Mouse (Mus musculus) kidney, adult 18-20 months (tissue): ENCODE data around the gene Usp11.

Experiments
- DNase-seq: peaks from one replicate; pipeline ENCODE4 v3.0.0; 2021

Gene Usp11

GRCm38 (mm10) chrX:20703741-20704290 is at the start of gene Usp11:
Gene Usp11, plus strand, starts transcription at chrX:20703906.
- DNase-seq: no peak

DNA sequence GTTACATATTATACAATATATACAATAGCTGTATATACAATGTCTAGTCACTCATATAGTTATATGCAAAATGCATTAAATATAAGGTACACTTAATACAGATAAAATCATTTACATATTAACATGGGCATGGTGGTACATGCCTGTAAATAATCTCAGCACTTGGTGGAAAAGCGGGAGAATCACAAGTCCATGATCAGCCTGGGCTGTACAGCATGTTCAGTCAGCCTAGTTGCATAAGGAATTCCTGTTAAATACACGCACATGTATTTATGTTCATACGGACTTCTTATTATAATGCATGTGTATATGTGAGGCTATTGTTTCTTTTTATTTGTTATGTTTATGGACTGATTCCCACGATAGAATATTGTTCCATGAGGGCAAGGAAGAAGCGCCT is 46.1 kb upstream of the Usp11 start:
- no peak for DNase-seq

- peak; percentile 68 for DNase-seq
These were observed 45.6 kb upstream of the Usp11 start, which contains the start of gene Uba1 for GRCm38 (mm10) chrX:20658026-20658652. Gene Uba1, plus strand, starts transcription at chrX:20658326.

DNA sequence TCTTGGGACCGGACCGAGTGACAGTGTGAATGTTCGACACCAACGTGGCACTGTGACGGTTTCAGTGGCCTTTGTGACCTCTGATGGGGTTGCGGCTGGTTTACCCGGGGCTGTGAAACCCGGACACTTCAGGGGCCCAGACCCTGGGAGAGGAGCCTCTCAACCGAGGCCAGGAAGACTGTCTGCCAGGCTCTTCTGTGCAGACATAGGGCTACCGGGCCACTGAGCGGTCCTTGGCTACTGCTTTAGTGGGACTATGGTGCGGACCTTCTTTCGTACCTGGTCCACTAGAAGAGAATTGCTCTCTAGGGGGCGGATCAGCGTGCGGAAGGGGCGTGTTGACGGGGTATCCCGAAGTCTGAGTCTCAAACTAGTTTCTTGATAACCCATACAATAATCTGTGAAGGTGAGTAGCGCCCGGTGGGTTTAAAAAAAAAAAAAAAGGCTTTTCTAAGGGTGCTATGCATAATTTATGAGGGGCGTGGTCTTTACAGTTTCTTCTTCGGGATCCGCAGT is 44.8 kb upstream of the Usp11 start:
- DNase-seq: peak; percentile 15

DNA sequence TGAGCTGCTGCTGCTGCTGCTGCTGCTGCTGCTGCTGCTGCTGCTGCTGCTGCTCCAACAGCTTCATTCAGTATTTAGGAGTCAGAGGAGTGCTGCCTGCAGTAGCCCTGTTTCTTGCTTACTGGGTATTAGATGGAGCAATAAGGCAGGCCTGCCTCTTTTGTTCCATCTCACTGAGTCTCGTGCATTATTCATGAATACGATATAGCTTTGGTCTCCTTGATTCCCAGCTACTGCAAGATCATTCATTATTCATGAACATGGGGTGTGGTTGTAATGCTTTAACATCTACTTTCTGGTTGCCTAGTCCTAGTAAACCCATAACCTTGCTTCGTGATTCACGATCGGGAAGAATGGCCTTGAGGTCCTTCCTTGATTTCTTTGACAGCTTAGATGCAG is 41.4 kb upstream of the Usp11 start:
- no peak for DNase-seq

DNA sequence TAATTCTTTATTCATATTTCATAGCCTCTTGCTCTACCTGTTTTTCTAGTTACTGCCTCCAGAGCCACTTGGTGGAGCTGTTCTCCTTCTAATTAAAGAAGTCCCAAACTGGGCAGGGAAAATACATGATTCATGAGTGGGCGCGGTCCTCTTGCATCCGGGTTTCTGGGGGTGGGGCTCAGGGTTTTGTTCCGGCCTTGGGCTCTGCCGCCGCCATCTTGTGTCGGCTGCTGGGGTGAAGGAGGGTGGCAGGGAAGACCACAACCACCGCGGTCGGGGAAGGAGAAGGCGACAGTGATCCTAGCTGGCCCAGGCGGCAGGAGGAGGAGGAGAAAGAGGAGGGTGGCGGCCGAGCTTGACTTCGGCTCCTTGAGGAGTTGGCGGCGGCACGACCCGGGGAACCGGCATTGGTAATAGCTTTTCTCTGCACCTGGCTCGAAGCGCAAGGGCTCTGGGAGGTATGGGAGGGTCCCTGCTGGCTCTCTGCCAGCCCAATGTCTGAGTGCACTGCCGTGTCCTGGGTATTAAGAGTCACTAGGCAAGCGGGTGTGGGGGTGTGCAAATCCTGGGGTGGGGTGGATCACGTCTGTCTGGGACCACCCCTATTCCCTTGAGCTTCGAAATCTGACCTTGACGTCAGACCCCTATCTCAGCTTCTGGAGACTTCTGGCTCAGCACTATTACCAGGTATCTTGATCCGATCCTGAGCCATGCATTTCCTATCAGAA is 40.8 kb upstream of the Usp11 start:
- DNase-seq: peak; percentile 83

GRCm38 (mm10) chrX:20663444-20663790 is 40.3 kb upstream of the Usp11 start:
- peak; percentile 29 for DNase-seq

GRCm38 (mm10) chrX:20687519-20688067 is 16.1 kb upstream of the Usp11 start, which contains the start of gene Cdk16:
Gene Cdk16, plus strand, starts transcription at chrX:20687954.
- no peak for DNase-seq

DNA sequence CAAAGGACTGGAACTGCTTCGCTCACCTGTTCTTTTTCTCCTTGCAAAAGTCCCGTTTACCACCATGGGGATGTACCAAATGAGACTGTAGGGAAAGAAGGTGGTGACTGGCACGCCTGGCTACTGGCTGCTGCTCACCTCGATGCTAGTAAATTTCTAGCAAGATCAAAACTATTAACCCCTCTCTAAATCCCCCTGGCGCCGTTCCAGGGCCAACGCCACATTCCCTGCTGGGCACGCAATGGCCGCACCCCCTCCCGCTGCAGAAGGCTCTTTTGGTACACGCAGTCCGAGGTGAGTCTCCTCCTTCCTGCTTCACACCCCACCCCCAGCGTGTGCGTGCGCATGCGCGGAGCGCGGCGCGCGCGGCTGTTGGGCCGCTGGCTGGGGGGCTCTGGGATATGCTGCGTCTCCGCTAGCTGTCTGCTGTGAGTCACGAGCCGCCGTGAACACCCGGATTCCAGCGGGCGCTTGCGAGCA is 15.6 kb upstream of the Usp11 start:
- DNase-seq: peak; percentile 84

DNA sequence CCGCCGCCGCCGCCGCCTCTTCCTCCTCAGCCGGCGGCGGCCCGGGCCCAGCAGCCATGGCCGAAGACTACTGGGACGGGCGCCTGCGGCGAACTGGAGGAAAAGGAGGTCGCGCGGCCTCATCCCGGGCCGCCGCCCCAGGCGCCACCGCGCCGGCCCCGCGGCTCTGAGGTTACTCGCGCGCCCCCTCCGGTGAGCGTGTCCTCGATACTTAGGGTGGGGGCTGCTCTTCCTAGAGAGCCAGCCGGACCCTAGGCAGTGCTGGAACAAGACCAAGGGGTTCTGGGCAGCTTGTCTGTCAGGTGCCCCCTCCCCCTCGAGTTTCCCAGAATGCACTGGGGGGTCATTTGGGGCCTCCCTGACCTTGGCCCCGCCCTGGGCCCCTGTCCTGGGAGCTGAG is 15.1 kb upstream of the Usp11 start:
- peak; percentile 54 for DNase-seq

DNA sequence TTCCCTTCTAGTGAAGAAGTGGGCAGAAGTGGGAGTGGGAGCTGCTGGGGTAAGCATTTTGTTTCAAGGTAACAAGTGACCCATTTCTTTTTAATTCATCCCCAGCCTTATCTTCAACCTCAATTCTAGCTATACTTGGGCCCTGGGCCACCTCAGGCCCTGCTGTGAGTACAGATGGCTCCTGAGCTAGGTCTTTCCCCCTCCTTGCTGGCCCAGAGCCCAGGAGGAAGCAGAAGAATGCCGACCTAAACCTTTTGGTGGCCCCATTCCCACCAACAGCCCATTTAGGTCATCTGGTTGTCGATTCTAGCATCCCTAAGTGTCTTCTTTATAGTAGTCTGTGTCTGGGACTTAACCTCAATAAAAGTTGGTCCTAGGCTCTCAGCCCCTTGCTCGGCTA is 12.1 kb upstream of the Usp11 start:
- DNase-seq: no peak

- no peak for DNase-seq
These were observed 11.1 kb upstream of the Usp11 start for GRCm38 (mm10) chrX:20692616-20693015.

- no peak for DNase-seq
These were observed 7.9 kb upstream of the Usp11 start for GRCm38 (mm10) chrX:20695842-20696241.

- DNase-seq: peak; percentile 74
These were observed 783 bp downstream of the Usp11 start for GRCm38 (mm10) chrX:20704295-20705082.

- no peak for DNase-seq
These were observed 1.3 kb downstream of the Usp11 start for GRCm38 (mm10) chrX:20705083-20705402.

DNA sequence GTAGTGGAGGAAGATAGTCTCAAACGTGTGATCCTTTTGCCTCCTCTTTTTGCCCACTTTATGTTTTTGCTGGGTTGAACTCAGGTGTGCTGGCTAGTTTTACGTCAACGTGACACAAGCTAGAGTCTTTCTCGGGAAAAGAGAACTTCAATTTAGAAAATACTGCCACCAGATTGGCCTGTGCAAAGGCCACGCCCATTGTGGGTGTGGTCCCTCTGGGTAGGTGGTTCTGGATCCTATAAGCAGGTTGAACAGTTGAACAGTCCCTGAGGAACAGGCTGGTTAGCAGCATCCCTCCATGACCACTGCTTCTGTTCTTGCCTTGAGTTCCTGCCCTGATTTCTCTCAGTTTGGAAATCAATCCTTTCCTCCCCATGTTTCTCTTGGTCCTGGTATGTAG is 25.0 kb downstream of the Usp11 start:
- DNase-seq: no peak

GRCm38 (mm10) chrX:20730048-20730447 is 26.3 kb downstream of the Usp11 start:
- peak; percentile 8 for DNase-seq

DNA sequence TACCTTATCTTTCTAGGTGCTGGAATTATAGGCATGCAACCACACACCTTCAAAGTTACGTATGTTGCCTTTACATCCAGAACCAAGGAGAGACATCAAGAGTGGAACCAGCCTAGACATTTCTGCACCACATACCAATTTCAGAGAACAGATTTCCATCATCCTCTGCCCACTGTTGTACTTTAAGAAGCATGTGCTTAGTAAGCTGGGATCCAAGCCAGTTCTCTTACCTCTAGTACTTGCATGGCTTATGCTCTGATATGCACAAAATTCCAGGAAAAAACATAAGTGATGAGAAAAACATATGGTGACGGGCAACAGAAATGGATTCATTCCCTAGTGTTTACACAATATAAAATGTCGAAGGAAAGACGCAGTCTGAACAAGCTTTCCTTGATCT is 32.8 kb downstream of the Usp11 start:
- no peak for DNase-seq

DNA sequence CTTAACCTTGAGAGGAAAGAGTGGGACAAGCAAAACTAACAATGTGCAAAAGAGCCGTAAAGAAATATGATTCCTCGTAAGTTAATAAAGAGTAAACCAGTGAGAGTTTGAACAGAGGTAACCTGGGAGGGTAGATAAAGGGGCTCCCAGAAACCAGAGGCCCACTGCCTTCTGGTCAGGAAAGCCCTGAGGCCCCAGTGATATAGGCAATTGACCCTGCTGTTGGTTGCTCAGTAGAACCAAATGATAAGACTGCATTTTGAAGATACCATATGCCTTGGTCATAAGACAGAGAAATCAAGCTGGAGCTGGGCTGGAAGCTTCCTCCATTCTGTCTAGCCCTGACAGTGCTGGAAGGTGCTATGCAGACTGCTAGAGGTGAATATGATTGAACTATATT is 45.1 kb downstream of the Usp11 start:
- DNase-seq: no peak

GRCm38 (mm10) chrX:20761201-20761600 is 57.5 kb downstream of the Usp11 start:
- no peak for DNase-seq
